Mouse (Mus musculus): Measurements from ENCODE around the gene Dok3.

The Dok3 gene

GRCm38 (mm10) chr13:55474621-55475069 lies 54.5 kb downstream of the Dok3 start:
- no peak for DNase-seq

DNA sequence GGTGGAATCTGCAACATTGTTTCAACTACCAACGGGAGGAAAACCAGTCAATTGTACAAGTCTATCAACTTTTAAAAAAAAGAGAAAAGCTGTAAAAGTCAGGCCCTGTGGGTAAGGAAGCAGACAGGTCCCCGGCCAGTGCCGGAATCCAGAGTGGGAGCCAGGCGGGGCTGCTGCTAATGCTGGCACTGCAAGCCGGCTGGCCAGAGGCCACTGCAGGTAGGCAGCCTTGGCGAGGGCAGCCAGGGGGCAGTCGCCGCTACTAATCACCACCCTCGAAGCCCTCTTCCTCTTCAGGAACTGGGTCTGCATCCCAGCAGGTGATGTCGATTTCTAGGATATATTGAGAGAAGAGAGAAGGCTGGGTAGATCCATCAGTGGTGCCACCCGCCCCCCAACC lies 55.1 kb downstream of the Dok3 start:
- no peak for DNase-seq
